ENCODE assay signal across 9 mouse cellular contexts in genomic region chrX:150709416-150709815, GRCm38 (mm10). TPM values are rescaled to one million over a fixed set of nuclear protein-coding genes. Genes with fewer than 3 reads are reported as not detected.
DNase-seq lines count a peak whose midpoint lies in the region; ATAC-seq and TF ChIP-seq lines count a peak whose summit lies in the region.
"Had no signal": no experiment of that assay in that cellular context is flagged by ENCODE, and none has a peak within 500 bp of the region (broad histone marks: within the 10 kb centered on the region; RNA-seq: fewer than 3 reads in every experiment).

No protein-coding gene starts in this region.

- H3K27me3 ChIP-seq in heart, adult 2 months (ENCODE audit: control insufficient read depth, insufficient read depth, low read length) = no peaks in the 10 kb centered on the region
- H3K27me3 ChIP-seq: lung, embryonic 15.5 days had no signal

- no peaks in the 10 kb centered on the region for H3K36me3 ChIP-seq in heart, adult 2 months (ENCODE audit: control insufficient read depth, insufficient read depth, low read length)
- H3K36me3 ChIP-seq: lung, embryonic 15.5 days had no signal

- TF ChIP-seq POLR2A in heart, adult 2 months (IDR thresholded peaks at IDR 0.05; ENCODE audit: insufficient read depth, low read depth, low read length) = no peak
- no peak for TF ChIP-seq POLR2A in cortical plate, adult 2 months (IDR thresholded peaks at IDR 0.05; ENCODE audit: extremely low read depth, insufficient read depth, low read length)

- peak in 1 of 2 experiments; percentile 3 for DNase-seq in heart, adult 2 months
- no peak for DNase-seq in heart, adult 11 months
- peak; percentile 15 for DNase-seq in right cerebral cortex, adult 18-20 months
- no peak for DNase-seq in right cerebral cortex, postnatal 36 days (ENCODE audit: low spot score in 2 of 2)
- DNase-seq in layer of hippocampus, adult 9-11 months = peak; percentile 1
- no peak for DNase-seq in thymus, postnatal 10 days (ENCODE audit: low spot score in 2 of 2)

- no peak overlapping the region for H3K9ac ChIP-seq in heart, adult 2 months (ENCODE audit: low read depth, low read length)
- H3K9ac ChIP-seq: lung, embryonic 15.5 days had no signal

- no peak for TF ChIP-seq EP300 in heart, adult 2 months (IDR thresholded peaks at IDR 0.05; ENCODE audit: insufficient read depth, low read depth, low read length)

- 25% methylated on average over 5 of the region's 5 CpGs for WGBS in heart, adult 2 months

- no peaks in the 10 kb centered on the region for H3K79me2 ChIP-seq in heart, adult 2 months (replicated peaks; ENCODE audit: control insufficient read depth, insufficient read depth, low read length)

- H3K27ac ChIP-seq in heart, adult 2 months = no peak overlapping the region
- no peak overlapping the region for H3K27ac ChIP-seq in cortical plate, adult 2 months (ENCODE audit: insufficient read depth, low read length)
- H3K27ac ChIP-seq: lung, embryonic 15.5 days had no signal

- H3K4me1 ChIP-seq in heart, adult 2 months (ENCODE audit: control insufficient read depth, insufficient read depth, low read length) = no peaks in the 10 kb centered on the region
- H3K4me1 ChIP-seq in cortical plate, adult 2 months (ENCODE audit: control insufficient read depth, insufficient read depth, low read length) = no peaks in the 10 kb centered on the region
- H3K4me1 ChIP-seq: lung, embryonic 15.5 days had no signal

- H3K4me3 ChIP-seq in heart, adult 2 months = no peak overlapping the region
- no peak overlapping the region for H3K4me3 ChIP-seq in cortical plate, adult 2 months (ENCODE audit: insufficient read depth, low read length)
- H3K4me3 ChIP-seq: lung, embryonic 15.5 days had no signal

- peak; percentile 66 for TF ChIP-seq CTCF in heart, adult 2 months (IDR thresholded peaks at IDR 0.05)
- TF ChIP-seq CTCF in cortical plate, adult 2 months (IDR thresholded peaks at IDR 0.05; ENCODE audit: extremely low read depth, insufficient read depth, low read length) = peak; percentile 39; the same call in 1 of the 2 replicates

- ATAC-seq in inflammation-experienced regulatory T-cells, adult 6 months = no peak

- intact Hi-C loops in heart, adult 2 months (cut with DNase I) = loop anchor here (2.0 to 5.0 kb wide), 2 partner anchors 247 to 408 kb away; no protein-coding TSS in a partner anchor

RNA-seq across cellular contexts. Expression of gene Tro, which starts 52.0 kb away (rescaled TPM):
- total RNA-seq in heart, adult 2 months (2021) = 1 to 10 TPM; 1.0 to 1.1 TPM
- polyA plus RNA-seq in heart, adult 2 months (2012; rRNA removed) = 1.6 and 1.8 TPM in 2 replicates
- 92.1 and 95.7 TPM in 2 replicates for polyA plus RNA-seq in cortical plate, adult 2 months (2012; rRNA removed)
- under 1 TPM in 2 of 3 experiments, not detected in 1; 0.08 to 0.34 TPM for polyA plus RNA-seq in inflammation-experienced regulatory T-cells, adult 6 months (2017; shearing (Covaris generic))

Comparison
In these comparisons a context has a peak if more than half of its experiments do, and no peak if none do; other contexts are left out.
1. DNase-seq: peak in right cerebral cortex, adult 18-20 months (single experiment) and layer of hippocampus, adult 9-11 months (single experiment); none in heart, adult 11 months (single experiment), right cerebral cortex, postnatal 36 days (0 of 2) and thymus, postnatal 10 days (0 of 2).
2. RNA of gene Tro, which starts 52.0 kb away (polyA plus RNA-seq): 92.1 to 95.7 TPM in cortical plate, adult 2 months; 1.6 to 1.8 TPM in heart, adult 2 months and 0.08 to 0.34 TPM in inflammation-experienced regulatory T-cells, adult 6 months; every median in the first group is over 10 times any median in the second.